Mouse (Mus musculus): Measurements from ENCODE around the gene Snx21.

DNA sequence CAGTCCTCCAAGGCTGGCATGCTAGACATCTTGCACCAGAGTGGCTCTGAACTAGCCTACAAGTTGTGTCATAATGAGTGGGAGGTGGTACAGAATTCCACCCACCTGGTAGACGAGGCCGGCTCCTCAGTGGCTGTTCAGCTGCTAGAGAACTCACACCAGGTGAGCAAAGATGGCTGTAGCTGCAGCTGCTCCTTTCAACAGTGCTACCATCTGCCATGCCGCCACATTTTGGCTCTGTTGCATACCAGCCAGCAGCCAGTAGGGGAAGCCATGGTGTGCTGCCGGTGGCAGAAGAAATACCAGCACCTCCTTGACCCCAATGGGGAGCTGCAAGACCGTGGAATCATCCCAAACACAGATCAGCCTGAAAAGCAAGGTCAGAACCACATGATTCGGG, 35.4 kb downstream of the Snx21 start:
- TF ChIP-seq CTCF (IDR thresholded peaks at IDR 0.05; ENCODE audit: low read depth, low read length) (peak; percentile 10), EP300 (IDR thresholded peaks at IDR 0.05; ENCODE audit: insufficient read depth, low read depth, low read length) (no peak)
